Mouse (Mus musculus) large intestine, adult 2 months (tissue): ENCODE data around the gene Cnksr1. TPM values are rescaled to one million over a fixed set of nuclear protein-coding genes. Genes with fewer than 3 reads are reported as not detected.

Experiments used
- DNase-seq: peaks from one replicate; pipeline ENCODE4 v3.0.0-alpha.2; 2012; ENCODE audit warnings: low read depth, low spot score
- WGBS: fragments of 180-500 bp; shearing (Covaris S2); methylation state at CpG from one replicate; pipeline ENCODE4 v1.1.7; 2018; 5-methylcytosine and 5-hydroxymethylcytosine counted together
- polyA plus RNA-seq: library from polyadenylated mRNA; depleted of rRNA; stranded (reverse); fragments of >200 nt; gene quantifications from 2 replicates; pipeline ENCODE4 v1.2.3, GENCODE M21; 2012; rRNA removed

Gene Cnksr1
- polyA plus RNA-seq, 1 experiment, result 30.7 TPM

DNA sequence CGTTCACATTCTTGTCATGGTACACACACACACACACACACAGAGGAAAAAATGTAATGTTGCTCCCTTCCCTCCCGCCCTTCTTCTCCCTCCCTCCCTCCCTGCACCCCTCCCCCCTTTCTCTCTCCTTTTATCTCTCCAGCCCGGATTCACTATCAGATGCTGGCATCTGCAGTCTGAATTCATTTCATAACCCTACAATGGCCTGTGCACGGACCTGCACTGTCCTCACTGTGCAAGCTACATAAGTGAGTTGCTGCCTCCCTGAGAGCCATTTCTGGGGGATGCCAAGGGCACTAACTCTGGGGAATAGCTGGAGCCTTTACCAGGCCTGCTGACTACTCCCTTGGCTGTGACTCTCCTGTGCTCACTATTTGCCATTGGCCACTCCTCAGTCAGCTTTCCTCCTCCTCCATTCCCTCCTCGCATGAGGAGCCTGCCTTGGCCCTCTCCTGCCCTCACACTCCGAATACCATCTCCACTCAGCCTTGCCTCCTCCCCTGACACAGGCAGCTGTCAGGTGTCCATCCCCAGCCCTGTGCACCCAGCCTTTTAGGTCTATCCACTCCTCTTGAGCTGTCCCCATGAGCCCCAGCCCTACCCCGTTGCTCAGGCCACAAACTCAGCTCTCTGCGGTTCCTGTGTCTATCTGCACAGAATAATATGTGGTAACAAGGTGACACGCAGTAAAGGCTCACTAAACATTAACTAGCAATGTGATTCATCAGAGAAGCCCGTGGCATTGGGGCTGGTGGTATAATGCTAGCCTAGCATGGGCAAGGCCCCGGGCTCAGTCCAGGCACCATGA, 15.2 kb downstream of the Cnksr1 start:
- 30% methylated on average over 11 of the region's 11 CpGs for WGBS

DNA sequence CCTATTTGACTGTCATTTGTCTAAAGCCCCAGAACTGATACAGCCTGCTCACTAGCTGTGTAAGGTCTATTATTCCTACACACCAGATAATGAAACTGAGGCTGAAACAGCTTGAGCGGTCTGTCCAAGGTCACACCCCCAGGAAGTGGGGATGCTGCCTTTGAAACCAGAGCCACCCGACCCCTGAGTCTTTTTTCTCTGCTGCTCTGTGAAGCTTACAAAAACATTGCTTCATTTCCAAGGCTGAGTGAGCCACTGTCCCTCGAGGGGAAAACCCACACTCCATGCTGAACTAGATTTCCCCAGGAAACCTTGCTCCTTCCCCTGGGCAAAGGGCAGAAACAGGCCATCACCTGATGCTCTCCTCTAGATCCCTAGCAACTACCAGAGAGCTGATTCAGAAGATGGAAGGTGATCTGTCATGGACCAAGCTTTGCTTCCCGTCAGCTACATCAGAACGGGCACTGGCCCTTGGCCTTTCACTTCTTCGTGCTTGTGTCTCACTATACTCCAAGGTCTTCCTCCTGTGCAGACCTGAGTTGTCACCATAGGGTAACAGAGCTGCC, 31.6 kb downstream of the Cnksr1 start:
- WGBS, result 57% methylated on average over 6 of the region's 6 CpGs
- DNase-seq, result no peak

More for the DNA sequence above, 15.2 kb downstream of the Cnksr1 start:
- peak; percentile 58 for DNase-seq

DNA sequence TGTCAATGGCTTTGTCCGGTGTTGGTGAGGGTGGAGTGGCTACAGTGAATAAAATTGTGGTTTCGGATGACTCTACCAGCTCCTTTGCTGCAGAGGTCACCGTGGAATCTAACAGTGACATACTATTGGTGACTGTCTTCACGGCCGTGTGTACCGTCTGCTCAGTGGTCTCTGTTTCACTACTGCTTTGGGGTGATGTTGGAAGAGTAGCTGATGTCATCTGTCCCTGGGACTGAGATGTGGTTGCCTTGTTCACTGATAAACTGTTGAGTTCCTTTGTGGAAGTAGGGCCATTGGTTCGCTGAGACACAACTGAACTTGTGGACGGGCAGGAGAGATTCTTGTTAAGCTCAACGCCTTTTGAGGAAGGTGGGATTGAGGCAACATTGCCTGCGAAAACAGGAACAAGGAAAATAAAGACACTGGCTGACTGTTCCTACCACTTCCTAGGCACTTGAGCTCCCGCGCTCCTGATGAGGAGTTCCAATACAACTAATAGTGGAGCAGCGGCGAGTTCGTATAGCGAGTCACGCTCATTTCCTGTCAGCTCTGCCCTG, 34.8 kb downstream of the Cnksr1 start:
- WGBS, result 86% methylated on average over 17 of the region's 17 CpGs
- no peak for DNase-seq

- DNase-seq, result no peak
- 93% methylated on average over 4 of the region's 4 CpGs for WGBS
Measured at GRCm38 (mm10) chr4:134202904-134203303, 35.3 kb downstream of the Cnksr1 start, which contains the start of gene Gm7534. Gene Gm7534, minus strand, starts transcription at chr4:134203004.

- DNase-seq, result no peak
- WGBS, result 67% methylated on average over 2 of the region's 2 CpGs
Measured at GRCm38 (mm10) chr4:134199371-134199770, 38.8 kb downstream of the Cnksr1 start.

- no peak for DNase-seq
- 2% methylated on average over 22 of the region's 22 CpGs for WGBS
Measured at GRCm38 (mm10) chr4:134186268-134186667, 51.9 kb downstream of the Cnksr1 start.

- DNase-seq, result no peak
- WGBS, result 87% methylated on average over 3 of the region's 3 CpGs
Measured at GRCm38 (mm10) chr4:134185569-134185968, 52.6 kb downstream of the Cnksr1 start.

- 78% methylated on average over 3 of the region's 3 CpGs for WGBS
- DNase-seq, result no peak
Measured at GRCm38 (mm10) chr4:134183711-134184110, 54.5 kb downstream of the Cnksr1 start.

DNA sequence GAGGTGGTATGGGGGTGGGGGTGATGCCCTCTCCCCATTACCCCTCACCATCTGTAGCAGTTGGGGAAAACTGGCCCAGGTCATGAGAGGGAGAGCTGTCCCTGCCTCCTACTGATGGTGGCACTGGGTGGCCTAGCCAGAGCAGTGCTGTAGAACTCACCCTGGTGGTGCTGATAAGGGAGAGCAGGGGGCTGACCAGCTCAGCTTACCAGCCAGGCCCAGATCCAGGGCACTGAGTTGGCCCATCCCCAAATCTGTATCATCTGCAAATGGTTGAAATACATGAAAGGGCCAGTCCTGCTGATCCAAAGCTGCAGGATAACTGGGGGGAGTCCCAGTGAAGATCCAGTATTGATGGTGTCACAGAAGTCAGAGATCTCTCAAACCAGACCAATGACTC, 56.4 kb downstream of the Cnksr1 start:
- DNase-seq, result no peak

- WGBS, result 96% methylated on average over 1 of the region's 1 CpGs
- DNase-seq, result no peak
Measured at GRCm38 (mm10) chr4:134181112-134181511, 57.1 kb downstream of the Cnksr1 start.

Other genes starting within 250 kb of the Cnksr1 start
- 30.1 and 30.5 TPM in 2 replicates for gene Dhdds, start 237.5 kb downstream of the Cnksr1 start, polyA plus RNA-seq
- gene Lin28a, start 219.6 kb downstream of the Cnksr1 start, polyA plus RNA-seq, result not detected in 2 replicates
- gene Zfp683, start 184.6 kb downstream of the Cnksr1 start, polyA plus RNA-seq, result 0.24 and 0.45 TPM in 2 replicates
- 33.6 and 47.2 TPM in 2 replicates for gene Crybg2, start 177.6 kb downstream of the Cnksr1 start, polyA plus RNA-seq
- gene Cd52, start 143.3 kb downstream of the Cnksr1 start, polyA plus RNA-seq, result 97.7 and 132 TPM in 2 replicates
- gene Ubxn11, start 135.8 kb downstream of the Cnksr1 start, polyA plus RNA-seq, result 4.7 and 5.0 TPM in 2 replicates
- gene Sh3bgrl3, start 109.6 kb downstream of the Cnksr1 start, polyA plus RNA-seq, result 651 and 734 TPM in 2 replicates
- 12.7 and 22.2 TPM in 2 replicates for gene Cep85, start 51.3 kb downstream of the Cnksr1 start, polyA plus RNA-seq
- not detected in 2 replicates for gene Gm7534, start 35.4 kb downstream of the Cnksr1 start, polyA plus RNA-seq
- gene Catsper4, start 11.0 kb downstream of the Cnksr1 start, polyA plus RNA-seq, result 1.4 and 1.5 TPM in 2 replicates
- gene E130218I03Rik, start 5.3 kb upstream of the Cnksr1 start, polyA plus RNA-seq, result not detected in 2 replicates
- 7.6 and 9.1 TPM in 2 replicates for gene Zfp593, start 7.2 kb upstream of the Cnksr1 start, polyA plus RNA-seq
- not detected in 2 replicates for gene Gm30191, start 8.5 kb upstream of the Cnksr1 start, polyA plus RNA-seq
- 5.5 and 6.4 TPM in 2 replicates for gene Grrp1, start 15.7 kb upstream of the Cnksr1 start, polyA plus RNA-seq
- 4.7 and 7.2 TPM in 2 replicates for gene Pdik1l, start 49.5 kb upstream of the Cnksr1 start, polyA plus RNA-seq
- 0.10 and 0.27 TPM in 2 replicates for gene Trim63, start 76.7 kb upstream of the Cnksr1 start, polyA plus RNA-seq
- 27.4 and 49.7 TPM in 2 replicates for gene Slc30a2, start 104.8 kb upstream of the Cnksr1 start, polyA plus RNA-seq
- 1.7 and 1.9 TPM in 2 replicates for gene Extl1, start 145.5 kb upstream of the Cnksr1 start, polyA plus RNA-seq
- gene Pafah2, start 157.9 kb upstream of the Cnksr1 start, polyA plus RNA-seq, result 32.1 and 41.9 TPM in 2 replicates
- 40.1 and 45.3 TPM in 2 replicates for gene Stmn1, start 229.9 kb upstream of the Cnksr1 start, polyA plus RNA-seq